Comparison of ENCODE assay signal across 9 mouse cellular contexts in genomic region chr4:117676903-117677302, GRCm38 (mm10). TPM values are rescaled to one million over a fixed set of nuclear protein-coding genes. Genes with fewer than 3 reads are reported as not detected.
A peak's percentile ranks its signal among the peaks of the same experiment; 100 is the strongest.
DNase-seq lines count a peak whose midpoint lies in the region; ATAC-seq and TF ChIP-seq lines count a peak whose summit lies in the region.
"Had no signal": no experiment of that assay in that cellular context is flagged by ENCODE, and none has a peak within 500 bp of the region (broad histone marks: within the 10 kb centered on the region; RNA-seq: fewer than 3 reads in every experiment).

No protein-coding gene starts in this region.

- intact Hi-C loops in heart, postnatal 36 days (cut with DNase I) = loop anchor here (1.0 to 10.0 kb wide), 3 partner anchors 282 to 407 kb away; no protein-coding TSS in a partner anchor

- whole genome bisulfite sequencing in embryonic facial prominence, embryonic 11.5 days = 32% methylated on average over 3 of the region's 3 CpGs
- WGBS in lung, adult 2 months = 11% methylated on average over 3 of the region's 3 CpGs

- peak; percentile 76 to 84 for DNase-seq in adrenal gland, postnatal 36 days
- DNase-seq in embryonic facial prominence, embryonic 11.5 days (ENCODE audit: low spot score) = peak; percentile 87
- DNase-seq in heart, postnatal 36 days = peak; percentile 69 to 79
- DNase-seq in layer of hippocampus, adult 11-12 months (ENCODE audit: low spot score) = peak; percentile 83
- DNase-seq in lung, adult 2 months = peak; percentile 71
- DNase-seq in ovary, adult 18-20 months (ENCODE audit: low spot score) = peak; percentile 23
- peak; percentile 69 for DNase-seq in thymus, postnatal 14 days

- peak; percentile 75 for TF ChIP-seq CTCF in E14TG2a.4 (conservative IDR thresholded peaks at IDR 0.05; ENCODE audit: low read length)
- TF ChIP-seq CTCF in lung, adult 2 months (IDR thresholded peaks at IDR 0.05; ENCODE audit: insufficient read depth, low read length) = peak; percentile 91

- H3K4me1 ChIP-seq in E14TG2a.4 (replicated peaks; ENCODE audit: low read depth, low read length) = peaks cover 55% of the 10 kb centered on the region
- H3K4me1 ChIP-seq in embryonic facial prominence, embryonic 11.5 days (ENCODE audit: control insufficient read depth, insufficient read depth, low read length) = no peaks in the 10 kb centered on the region; the same call in 1 of the 2 replicates
- H3K4me1 ChIP-seq in lung, adult 2 months (ENCODE audit: control insufficient read depth, insufficient read depth, low read length) = no peaks in the 10 kb centered on the region

- peaks cover 85% of the 10 kb centered on the region for H3K36me3 ChIP-seq in E14TG2a.4 (ENCODE audit: insufficient read depth, low read length)
- H3K36me3 ChIP-seq in embryonic facial prominence, embryonic 11.5 days (replicated peaks; ENCODE audit: control insufficient read depth, insufficient read depth, low read depth, low read length) = peaks cover 15% of the 10 kb centered on the region

- no peak for TF ChIP-seq POLR2A in lung, adult 2 months (IDR thresholded peaks at IDR 0.05; ENCODE audit: borderline replicate concordance, extremely low read depth, low read depth, low read length)

- no peak overlapping the region for H3K27ac ChIP-seq in embryonic facial prominence, embryonic 11.5 days (replicated peaks; ENCODE audit: low read depth, low read length)

- H3K9me3 ChIP-seq in E14TG2a.4 (ENCODE audit: low read length) = no peaks in the 10 kb centered on the region
- no peaks in the 10 kb centered on the region for H3K9me3 ChIP-seq in embryonic facial prominence, embryonic 11.5 days (replicated peaks; ENCODE audit: control insufficient read depth, low read length)

- H3K4me3 ChIP-seq in E14TG2a.4 (replicated peaks; ENCODE audit: low read length) = no peak overlapping the region
- no peak overlapping the region for H3K4me3 ChIP-seq in embryonic facial prominence, embryonic 11.5 days (ENCODE audit: low read depth, low read length)
- no peak overlapping the region for H3K4me3 ChIP-seq in lung, adult 2 months (replicated peaks; ENCODE audit: extremely low read depth, low read depth, low read length)

- H3K9ac ChIP-seq in embryonic facial prominence, embryonic 11.5 days (replicated peaks; ENCODE audit: low read length) = no peak overlapping the region

- ATAC-seq in embryonic facial prominence, embryonic 11.5 days (replicated peaks; ENCODE audit: insufficient number of reproducible peaks, low FRiP score, low TSS enrichment, low read depth) = 0 out of 2 replicates have a peak, but pooled peaks have one; percentile 10

- H3K27me3 ChIP-seq in E14TG2a.4 (ENCODE audit: insufficient read depth, low read length) = no peaks in the 10 kb centered on the region
- no peaks in the 10 kb centered on the region for H3K27me3 ChIP-seq in embryonic facial prominence, embryonic 11.5 days (ENCODE audit: control insufficient read depth, insufficient read depth, low read length)

- H3K4me2 ChIP-seq in embryonic facial prominence, embryonic 11.5 days (ENCODE audit: low read depth, low read length) = no peak overlapping the region

RNA-seq across cellular contexts. Expression of gene Dmap1, which starts 5.2 kb away (rescaled TPM):
- total RNA-seq in adrenal gland, postnatal 36 days (2021) = 10 to 100 TPM; 25.2 to 27.3 TPM
- 89.6 and 89.9 TPM in 2 replicates for polyA plus RNA-seq in embryonic facial prominence, embryonic 11.5 days (2014; fragmentation: Nextera tagmentation; extraction: Ambion mirVana)
- 10 to 100 TPM; 18.2 to 20.3 TPM for total RNA-seq in heart, postnatal 36 days (2021)
- 18.8 and 23.5 TPM in 2 replicates for polyA plus RNA-seq in lung, adult 2 months (2012; rRNA removed)

RNA-seq across cellular contexts. Expression of gene Gm12845, which starts 47.3 kb away (rescaled TPM):
- not detected for total RNA-seq in adrenal gland, postnatal 36 days (2021)
- polyA plus RNA-seq in embryonic facial prominence, embryonic 11.5 days (2014; fragmentation: Nextera tagmentation; extraction: Ambion mirVana) = not detected in 2 replicates
- not detected for total RNA-seq in heart, postnatal 36 days (2021)
- not detected in 2 replicates for polyA plus RNA-seq in lung, adult 2 months (2012; rRNA removed)
- polyA plus RNA-seq: heart, embryonic 14.5 days had no signal

Comparison
In these comparisons a context has a peak if more than half of its experiments do, and no peak if none do; other contexts are left out.
1. DNase-seq: peak in every context shown above with its lines; median percentile 87 in embryonic facial prominence, embryonic 11.5 days; 83 in layer of hippocampus, adult 11-12 months; 80 in adrenal gland, postnatal 36 days; 74 in heart, postnatal 36 days; 71 in lung, adult 2 months; 69 in thymus, postnatal 14 days; 23 in ovary, adult 18-20 months.